Mouse (Mus musculus) midbrain, embryonic 10.5 days (tissue): ENCODE results near the gene S100a10. TPM values are rescaled to one million over a fixed set of nuclear protein-coding genes. Genes with fewer than 3 reads are reported as not detected.
A peak's percentile ranks its signal among the peaks of the same experiment; 100 is the strongest.
"Not testable (repeated sequence)": the region's sequence is repeated elsewhere in the genome, so short reads cannot be mapped to it uniquely, and the experiment has no call there.

Source experiments
- DNase-seq: peaks from one replicate; pipeline ENCODE4 v3.0.0-alpha.2; 2017; ENCODE audit warnings: low spot score
- H3K27ac ChIP-seq: fragments of 300-500 bp; sonication (generic); replicated peaks from 2 replicates; pipeline ENCODE4 v1.5.1; 2016; ENCODE audit warnings: mild to moderate bottlenecking
- H3K27me3 ChIP-seq: fragments of 300-500 bp; sonication (generic); 2 replicates; pipeline ENCODE4 v1.6.1; 2016; ENCODE audit warnings: low read depth, mild to moderate bottlenecking; ENCODE audit not compliant: poor library complexity, severe bottlenecking
- H3K36me3 ChIP-seq: fragments of 300-500 bp; sonication (generic); 2 replicates; pipeline ENCODE4 v1.6.1; 2016; ENCODE audit warnings: mild to moderate bottlenecking, moderate library complexity
- H3K4me1 ChIP-seq: fragments of 300-500 bp; sonication (generic); 2 replicates; pipeline ENCODE4 v1.6.1; 2016
- H3K4me3 ChIP-seq: fragments of 300-500 bp; sonication (generic); 2 replicates; pipeline ENCODE4 v1.5.1; 2016; ENCODE audit warnings: mild to moderate bottlenecking, moderate library complexity
- H3K9me3 ChIP-seq: fragments of 300-500 bp; sonication (generic); replicated peaks from 2 replicates; pipeline ENCODE4 v1.6.1; 2016; ENCODE audit warnings: mild to moderate bottlenecking
- WGBS: fragments of 180-500 bp; shearing (Covaris S2); methylation state at CpG from one replicate; pipeline ENCODE4 v1.1.7; 2016; 5-methylcytosine and 5-hydroxymethylcytosine counted together
- polyA plus RNA-seq: library from polyadenylated mRNA; unstranded; fragments of >200 nt; fragmentation: Nextera tagmentation; extraction: Ambion mirVana; gene quantifications from 2 replicates; pipeline ENCODE4 v1.2.1, GENCODE M21; 2016

S100a10 gene
- polyA plus RNA-seq, 1 experiment from 2014 or later = 153 TPM

GRCm38 (mm10) chr3:93521462-93522057, 33.3 kb upstream of the S100a10 start:
- H3K27me3 ChIP-seq = peaks cover 11% of the 10 kb centered on the region
- no peak for DNase-seq
- 86% methylated on average over 8 of the region's 8 CpGs for WGBS
- no peak overlapping the region for H3K27ac ChIP-seq
- no peaks in the 10 kb centered on the region for H3K36me3 ChIP-seq
- H3K9me3 ChIP-seq = no peaks in the 10 kb centered on the region
- no peak overlapping the region; the same call in 1 of the 2 replicates for H3K4me3 ChIP-seq
- H3K4me1 ChIP-seq = peaks cover 10% of the 10 kb centered on the region

GRCm38 (mm10) chr3:93522611-93523010, 32.3 kb upstream of the S100a10 start:
- Histone ChIP-seq H3K27me3 (peaks cover 11% of the 10 kb centered on the region), H3K36me3 (no peaks in the 10 kb centered on the region), H3K4me1 (peaks cover 10% of the 10 kb centered on the region), H3K4me3 (no peak overlapping the region), H3K27ac (no peak overlapping the region), H3K9me3 (no peaks in the 10 kb centered on the region)
- DNase-seq = peak; percentile 60
- WGBS = 48% methylated on average over 7 of the region's 7 CpGs

DNA sequence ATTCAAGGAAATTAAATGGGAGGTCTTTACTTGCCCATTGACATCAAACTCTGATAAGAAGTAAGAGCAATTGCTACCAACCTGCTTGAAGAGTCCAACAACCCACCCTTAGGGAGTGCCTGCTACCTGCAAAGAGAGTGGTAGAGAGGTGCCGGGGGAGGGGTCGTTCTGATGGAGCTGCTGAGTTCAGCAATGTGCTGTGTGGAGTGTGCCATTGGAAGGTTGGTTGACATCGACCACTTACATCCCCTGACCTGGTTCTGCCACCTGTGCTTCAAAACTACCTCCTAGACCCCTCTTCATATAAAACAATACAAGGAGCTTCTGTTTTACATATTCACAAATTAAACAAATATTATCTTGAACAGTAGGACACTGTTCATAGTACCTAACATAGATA, 27.6 kb upstream of the S100a10 start:
- H3K4me3 ChIP-seq = no peak overlapping the region
- no peaks in the 10 kb centered on the region for H3K36me3 ChIP-seq
- H3K27me3 ChIP-seq = no peaks in the 10 kb centered on the region
- 91% methylated on average over 3 of the region's 3 CpGs for WGBS
- H3K9me3 ChIP-seq = no peaks in the 10 kb centered on the region
- H3K27ac ChIP-seq = no peak overlapping the region
- no peaks in the 10 kb centered on the region for H3K4me1 ChIP-seq
- DNase-seq = no peak

- 89% methylated on average over 5 of the region's 5 CpGs for WGBS
- Histone ChIP-seq H3K27me3 (no peaks in the 10 kb centered on the region), H3K9me3 (0 out of 2 replicates have a peak, but pooled peaks cover 5% of the 10 kb centered on the region), H3K4me1 (no peaks in the 10 kb centered on the region), H3K4me3 (no peak overlapping the region), H3K36me3 (no peaks in the 10 kb centered on the region), H3K27ac (no peak overlapping the region)
- DNase-seq = no peak
Measured at GRCm38 (mm10) chr3:93528807-93529206, 26.1 kb upstream of the S100a10 start.

DNA sequence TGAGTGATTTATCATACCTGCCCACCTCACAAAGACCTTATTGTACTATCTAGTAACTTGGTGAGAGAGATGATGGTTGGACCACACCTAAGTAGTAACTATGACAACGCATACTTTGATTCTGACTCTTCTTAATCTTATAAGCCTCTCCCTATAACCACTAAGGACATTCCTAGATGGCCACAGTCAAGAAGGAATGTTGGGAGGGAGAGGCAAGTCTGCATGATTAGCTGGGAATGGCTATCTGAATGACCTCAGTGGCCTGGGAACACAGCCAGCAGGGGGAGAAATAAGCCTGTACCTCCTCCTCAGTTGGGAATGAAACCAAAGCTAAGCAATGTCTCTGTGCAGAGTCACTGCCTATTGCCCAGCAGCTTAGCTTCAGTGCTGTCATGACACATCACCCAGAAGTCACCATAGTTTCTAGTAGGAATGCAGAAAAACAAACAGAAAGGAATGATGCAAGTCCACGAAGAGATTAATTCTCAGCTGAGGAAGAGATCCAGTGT, 17.8 kb upstream of the S100a10 start:
- Histone ChIP-seq H3K36me3 (no peaks in the 10 kb centered on the region), H3K9me3 (0 out of 2 replicates have a peak, but pooled peaks cover 5% of the 10 kb centered on the region), H3K4me3 (no peak overlapping the region), H3K27me3 (no peaks in the 10 kb centered on the region), H3K4me1 (no peaks in the 10 kb centered on the region), H3K27ac (no peak overlapping the region)
- 63% methylated on average over 2 of the region's 2 CpGs for WGBS
- DNase-seq = no peak

DNA sequence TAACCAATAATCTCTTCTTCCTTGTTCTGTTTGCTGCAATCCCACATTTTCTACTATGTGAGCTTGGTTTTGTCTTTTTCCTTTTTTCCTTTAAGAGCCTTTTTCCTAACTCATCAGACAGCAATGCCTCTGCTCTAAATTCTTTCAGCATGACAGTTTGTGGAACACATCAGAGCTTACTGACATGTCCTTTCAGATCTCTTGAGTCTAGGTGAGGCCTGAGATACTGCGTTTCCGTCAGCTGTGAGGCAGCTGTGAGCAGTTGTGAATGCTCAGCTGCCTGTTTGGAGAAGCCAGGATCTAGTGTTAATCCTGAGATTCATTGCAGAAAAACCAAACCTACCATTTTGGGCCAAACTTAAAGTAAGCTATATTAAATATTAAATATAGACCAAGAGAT, 16.4 kb upstream of the S100a10 start:
- 88% methylated on average over 2 of the region's 2 CpGs for WGBS
- no peak overlapping the region for H3K27ac ChIP-seq
- H3K27me3 ChIP-seq = no peaks in the 10 kb centered on the region
- no peaks in the 10 kb centered on the region for H3K4me1 ChIP-seq
- no peak for DNase-seq
- H3K36me3 ChIP-seq = no peaks in the 10 kb centered on the region
- H3K4me3 ChIP-seq = no peak overlapping the region
- H3K9me3 ChIP-seq = no peaks in the 10 kb centered on the region

DNA sequence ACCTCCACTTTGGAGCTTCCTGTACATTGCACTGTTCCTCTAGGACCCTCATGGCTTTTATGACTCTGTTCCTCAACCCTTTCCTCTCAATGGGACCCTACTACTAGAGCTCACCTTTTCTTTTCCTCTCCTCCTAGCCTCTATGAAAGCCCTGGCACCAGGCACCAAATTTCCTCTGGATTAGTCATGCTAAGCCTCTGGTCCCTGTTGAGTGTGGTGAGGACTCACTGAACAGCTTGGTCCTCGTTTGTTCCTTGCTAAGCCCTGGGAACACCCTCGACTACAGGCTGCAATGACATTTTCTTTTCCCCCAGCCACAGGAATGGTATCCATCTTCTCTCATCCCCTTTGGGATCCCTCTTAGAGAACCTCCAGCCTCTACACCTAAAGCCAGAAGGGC, 13.4 kb upstream of the S100a10 start:
- WGBS = 82% methylated on average over 2 of the region's 2 CpGs
- H3K36me3 ChIP-seq = no peaks in the 10 kb centered on the region
- no peak overlapping the region for H3K4me3 ChIP-seq
- H3K27ac ChIP-seq = no peak overlapping the region
- H3K27me3 ChIP-seq = no peaks in the 10 kb centered on the region
- H3K4me1 ChIP-seq = no peaks in the 10 kb centered on the region
- no peak for DNase-seq
- no peaks in the 10 kb centered on the region for H3K9me3 ChIP-seq

DNA sequence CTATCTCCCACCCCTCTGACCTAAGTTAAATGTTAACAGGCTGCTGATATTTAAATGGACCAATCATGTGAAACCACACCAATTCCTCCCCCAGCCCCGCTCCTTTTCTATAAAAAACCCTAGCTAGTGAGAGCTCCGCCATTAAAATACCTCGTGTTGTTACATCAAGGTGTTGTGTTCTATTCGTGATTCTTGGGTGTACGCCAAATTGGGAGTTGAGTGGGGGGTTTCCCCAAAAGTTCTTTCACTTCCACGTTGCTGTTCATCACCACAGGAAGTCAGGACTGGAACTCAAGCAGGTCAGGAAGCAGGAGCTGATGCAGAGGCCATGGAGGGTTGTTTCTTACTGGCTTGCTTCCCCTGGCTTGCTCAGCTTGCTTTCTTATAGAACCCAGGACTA, 10.7 kb upstream of the S100a10 start:
- not testable (repeated sequence) for H3K36me3 ChIP-seq, H3K4me3 ChIP-seq, H3K9me3 ChIP-seq, H3K27me3 ChIP-seq, DNase-seq, H3K4me1 ChIP-seq, H3K27ac ChIP-seq
- WGBS = 86% methylated on average over 6 of the region's 6 CpGs

DNA sequence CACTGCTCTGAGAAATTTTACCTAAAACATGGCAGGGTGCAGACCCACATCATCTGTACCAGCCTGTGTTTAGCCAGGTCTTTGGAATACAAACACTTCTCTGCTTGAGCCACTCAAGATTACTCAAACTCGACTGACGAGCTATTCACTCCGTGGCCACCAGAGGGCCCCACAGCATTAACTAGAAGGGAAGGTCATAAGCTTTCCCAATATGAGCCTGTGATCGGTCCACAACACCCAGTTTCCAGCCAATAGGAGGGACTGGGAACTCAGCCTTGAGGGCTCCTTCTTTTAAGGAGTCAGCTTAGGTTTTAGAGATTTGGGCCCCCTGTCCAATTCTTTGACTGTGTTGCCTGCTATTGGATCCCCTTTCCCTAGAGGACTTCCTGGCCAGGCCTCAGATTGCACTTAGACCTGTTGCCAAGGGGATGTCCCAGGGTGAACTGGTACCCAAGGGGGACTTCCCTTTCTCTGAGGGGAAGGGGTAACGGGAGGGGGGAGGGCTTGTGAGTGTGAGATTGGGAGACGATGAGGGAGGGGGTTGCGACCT, 7.7 kb upstream of the S100a10 start:
- Histone ChIP-seq H3K9me3 (no peaks in the 10 kb centered on the region), H3K27ac (no peak overlapping the region), H3K4me3 (no peak overlapping the region), H3K27me3 (no peaks in the 10 kb centered on the region), H3K4me1 (no peaks in the 10 kb centered on the region), H3K36me3 (no peaks in the 10 kb centered on the region)
- peak; percentile 80 for DNase-seq
- WGBS = 34% methylated on average over 7 of the region's 7 CpGs

- no peak overlapping the region for H3K27ac ChIP-seq
- H3K9me3 ChIP-seq = no peaks in the 10 kb centered on the region
- no peak overlapping the region for H3K4me3 ChIP-seq
- WGBS = 84% methylated on average over 20 of the region's 20 CpGs
- no peaks in the 10 kb centered on the region for H3K27me3 ChIP-seq
- DNase-seq = no peak
- no peaks in the 10 kb centered on the region for H3K36me3 ChIP-seq
- H3K4me1 ChIP-seq = no peaks in the 10 kb centered on the region
Measured at GRCm38 (mm10) chr3:93547749-93548540, 6.9 kb upstream of the S100a10 start.

DNA sequence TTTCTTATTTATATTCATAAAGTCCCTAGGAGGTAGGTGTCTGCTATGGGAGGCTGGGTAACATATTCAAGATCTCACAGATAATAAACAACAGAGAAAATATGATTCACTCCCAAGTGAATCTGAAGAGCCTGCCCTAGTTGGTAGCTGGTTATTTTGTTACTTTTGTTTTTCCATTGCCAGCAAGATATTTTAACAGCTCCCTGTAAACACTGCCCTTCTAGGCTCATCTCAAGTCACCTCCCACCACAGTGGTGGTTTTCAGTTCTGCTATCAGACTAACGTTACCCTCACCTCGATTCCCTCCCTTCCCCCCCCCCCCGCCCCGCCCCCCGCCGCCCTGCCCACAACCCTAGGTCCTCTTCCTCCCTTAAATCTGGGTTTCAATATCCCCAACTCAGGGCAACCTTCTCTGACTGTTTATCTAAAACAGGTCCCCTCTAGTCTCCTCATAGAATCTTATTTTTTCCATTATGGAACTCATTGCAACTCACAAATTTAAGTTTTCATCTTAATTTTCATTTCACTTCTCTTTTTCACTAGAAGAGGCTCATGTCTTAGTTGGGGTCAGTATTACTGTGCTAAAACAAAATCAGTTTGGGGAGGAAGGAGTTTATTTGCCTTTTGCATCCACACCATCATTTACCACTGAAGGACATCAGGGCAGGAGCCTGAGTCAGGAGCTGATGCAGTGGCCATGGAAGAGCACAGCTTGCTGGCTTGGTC, 6.2 kb upstream of the S100a10 start:
- DNase-seq = no peak
- Histone ChIP-seq H3K4me1 (no peaks in the 10 kb centered on the region), H3K9me3 (no peaks in the 10 kb centered on the region), H3K36me3 (no peaks in the 10 kb centered on the region), H3K27me3 (peaks cover 4% of the 10 kb centered on the region), H3K27ac (no peak overlapping the region), H3K4me3 (no peak overlapping the region)
- WGBS = 73% methylated on average over 6 of the region's 6 CpGs

DNA sequence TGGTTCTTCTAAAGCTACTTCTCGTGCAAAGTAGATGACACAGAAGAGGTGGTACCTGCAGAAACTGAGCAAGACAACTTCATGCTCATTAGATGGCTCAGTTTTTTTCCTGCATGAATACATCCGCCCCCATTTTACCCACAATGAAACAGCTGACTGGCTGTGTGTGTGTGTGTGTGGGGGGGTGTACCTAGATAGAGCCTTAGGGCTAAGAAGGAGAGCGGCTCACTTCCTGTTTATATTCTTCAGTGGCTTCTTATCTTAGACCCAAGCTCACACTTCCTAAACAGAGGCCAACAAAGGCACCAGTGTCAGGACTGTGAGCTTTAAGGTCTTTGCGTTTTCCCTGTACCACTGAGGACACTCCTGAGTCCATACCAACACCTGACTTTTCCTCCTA, 4.9 kb upstream of the S100a10 start:
- no peak overlapping the region for H3K4me3 ChIP-seq
- H3K9me3 ChIP-seq = no peaks in the 10 kb centered on the region
- no peak overlapping the region for H3K27ac ChIP-seq
- no peak for DNase-seq
- peaks cover 13% of the 10 kb centered on the region for H3K27me3 ChIP-seq
- H3K36me3 ChIP-seq = no peaks in the 10 kb centered on the region
- 78% methylated on average over 4 of the region's 4 CpGs for WGBS
- H3K4me1 ChIP-seq = peaks cover 8% of the 10 kb centered on the region
